Mouse (Mus musculus) E14TG2a.4 (cell line): Measurements from ENCODE around the gene Dcaf4.

Source experiments
- CTCF ChIP-seq: conservative IDR thresholded peaks from 2 replicates; pipeline ENCODE4 v1.5.1; 2014; ENCODE audit warnings: low read length
- NANOG ChIP-seq: IDR thresholded peaks from 2 replicates; pipeline ENCODE4 v1.6.1; 2014; ENCODE audit warnings: borderline replicate concordance, low read length, mixed read lengths

DNA sequence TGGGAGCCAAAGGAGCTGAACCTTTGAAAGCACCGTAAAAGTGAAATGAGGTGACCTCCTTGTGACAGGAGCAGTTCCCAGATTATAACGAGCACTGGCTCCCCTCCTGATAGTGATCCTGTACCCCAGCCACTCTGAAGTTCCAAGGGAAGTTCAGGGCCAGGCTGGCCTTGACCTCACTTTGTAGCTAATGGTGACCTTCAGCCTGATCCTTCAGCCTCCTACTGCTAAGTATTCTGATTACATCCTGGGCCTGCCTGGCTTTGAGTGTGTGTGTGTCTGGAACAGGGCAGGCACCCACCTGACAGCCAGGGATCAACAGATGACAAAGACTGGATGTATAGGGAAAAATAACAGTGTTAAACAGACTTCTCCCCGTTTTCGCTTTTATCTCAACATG, 3.6 kb downstream of the Dcaf4 start:
- TF ChIP-seq CTCF = no peak
- peak; percentile 69 for TF ChIP-seq NANOG
